Mouse (Mus musculus) liver, adult 2 months (tissue): ENCODE results near the gene Angptl7.

Experiments used
- CTCF ChIP-seq: fragments of 200-500 bp; IDR thresholded peaks from 2 replicates; pipeline ENCODE4 v1.5.1; 2011; ENCODE audit warnings: low read depth, low read length, control low read depth
- POLR2A ChIP-seq: fragments of 200-500 bp; IDR thresholded peaks from 2 replicates; pipeline ENCODE4 v1.6.1; 2011; ENCODE audit warnings: low read length, control low read depth; ENCODE audit not compliant: insufficient read depth; ENCODE audit errors: extremely low read depth

DNA sequence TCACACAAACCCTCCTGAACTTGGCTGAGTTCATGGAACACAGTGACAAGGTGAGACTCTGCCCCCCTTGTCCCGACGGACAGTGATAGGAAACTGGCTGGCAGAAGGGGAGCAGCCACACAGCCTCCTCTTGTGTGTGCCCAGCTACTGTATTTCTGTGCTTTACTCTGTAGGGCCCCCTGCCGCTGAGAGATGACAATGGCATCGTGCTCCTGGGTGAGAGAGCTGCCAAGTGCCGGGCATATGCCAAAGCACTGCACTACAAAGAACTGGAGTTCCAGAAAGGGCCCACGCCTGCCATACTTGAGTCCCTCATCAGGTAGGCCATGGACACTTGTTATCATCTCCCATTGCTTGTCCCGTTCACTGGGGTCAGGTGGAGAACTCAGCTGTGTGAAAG lies 8.8 kb downstream of the Angptl7 start:
- TF ChIP-seq POLR2A: no peak
- no peak for TF ChIP-seq CTCF
